Mouse (Mus musculus) midbrain, embryonic 10.5 days (tissue): ENCODE results near the gene Bicdl1. TPM values are rescaled to one million over a fixed set of nuclear protein-coding genes. Genes with fewer than 3 reads are reported as not detected.
"Not testable (repeated sequence)": the region's sequence is repeated elsewhere in the genome, so short reads cannot be mapped to it uniquely, and the experiment has no call there.

Experiments
- DNase-seq: peaks from one replicate; pipeline ENCODE4 v3.0.0-alpha.2; 2017; ENCODE audit warnings: low spot score
- H3K27ac ChIP-seq: fragments of 300-500 bp; sonication (generic); replicated peaks from 2 replicates; pipeline ENCODE4 v1.5.1; 2016; ENCODE audit warnings: mild to moderate bottlenecking
- H3K27me3 ChIP-seq: fragments of 300-500 bp; sonication (generic); 2 replicates; pipeline ENCODE4 v1.6.1; 2016; ENCODE audit warnings: low read depth, mild to moderate bottlenecking; ENCODE audit not compliant: poor library complexity, severe bottlenecking
- H3K36me3 ChIP-seq: fragments of 300-500 bp; sonication (generic); 2 replicates; pipeline ENCODE4 v1.6.1; 2016; ENCODE audit warnings: mild to moderate bottlenecking, moderate library complexity
- H3K4me1 ChIP-seq: fragments of 300-500 bp; sonication (generic); 2 replicates; pipeline ENCODE4 v1.6.1; 2016
- H3K4me3 ChIP-seq: fragments of 300-500 bp; sonication (generic); 2 replicates; pipeline ENCODE4 v1.5.1; 2016; ENCODE audit warnings: mild to moderate bottlenecking, moderate library complexity
- H3K9me3 ChIP-seq: fragments of 300-500 bp; sonication (generic); replicated peaks from 2 replicates; pipeline ENCODE4 v1.6.1; 2016; ENCODE audit warnings: mild to moderate bottlenecking
- WGBS: fragments of 180-500 bp; shearing (Covaris S2); methylation state at CpG from one replicate; pipeline ENCODE4 v1.1.7; 2016; 5-methylcytosine and 5-hydroxymethylcytosine counted together
- polyA plus RNA-seq: library from polyadenylated mRNA; unstranded; fragments of >200 nt; fragmentation: Nextera tagmentation; extraction: Ambion mirVana; gene quantifications from 2 replicates; pipeline ENCODE4 v1.2.1, GENCODE M21; 2016

Gene Bicdl1
- polyA plus RNA-seq, 1 experiment from 2014 or later, result 12.1 TPM

- not testable (repeated sequence) for H3K4me3 ChIP-seq, H3K36me3 ChIP-seq
- WGBS, result 93% methylated on average over 9 of the region's 9 CpGs
Observed at GRCm38 (mm10) chr5:115751916-115752315, 20.5 kb upstream of the Bicdl1 start.

GRCm38 (mm10) chr5:115748316-115748715 is 16.9 kb upstream of the Bicdl1 start:
- H3K9me3 ChIP-seq, result no peaks in the 10 kb centered on the region
- 62% methylated on average over 8 of the region's 8 CpGs for WGBS
- H3K4me1 ChIP-seq, result peaks cover 4% of the 10 kb centered on the region; the same call in 1 of the 2 replicates
- H3K4me3 ChIP-seq, result no peak overlapping the region
- no peaks in the 10 kb centered on the region for H3K36me3 ChIP-seq
- no peak overlapping the region for H3K27ac ChIP-seq
- no peak for DNase-seq
- no peaks in the 10 kb centered on the region for H3K27me3 ChIP-seq

More at GRCm38 (mm10) chr5:115751916-115752315, 20.5 kb upstream of the Bicdl1 start:
- H3K27me3 ChIP-seq, H3K9me3 ChIP-seq, H3K27ac ChIP-seq, H3K4me1 ChIP-seq, DNase-seq: not testable (repeated sequence)

- Histone ChIP-seq H3K27ac (no peak overlapping the region), H3K27me3 (no peaks in the 10 kb centered on the region), H3K9me3 (no peaks in the 10 kb centered on the region), H3K36me3 (no peaks in the 10 kb centered on the region), H3K4me3 (no peak overlapping the region), H3K4me1 (peaks cover 4% of the 10 kb centered on the region; the same call in 1 of the 2 replicates)
- no peak for DNase-seq
- WGBS, result 90% methylated on average over 15 of the region's 15 CpGs
Observed at GRCm38 (mm10) chr5:115745319-115745718, 13.9 kb upstream of the Bicdl1 start.

- no peaks in the 10 kb centered on the region for H3K4me1 ChIP-seq
- H3K27me3 ChIP-seq, result peaks cover 9% of the 10 kb centered on the region
- H3K9me3 ChIP-seq, result no peaks in the 10 kb centered on the region
- DNase-seq, result no peak
- 91% methylated on average over 5 of the region's 5 CpGs for WGBS
- no peak overlapping the region for H3K27ac ChIP-seq
- no peak overlapping the region for H3K4me3 ChIP-seq
- H3K36me3 ChIP-seq, result no peaks in the 10 kb centered on the region
Observed at GRCm38 (mm10) chr5:115738032-115738431, 6.6 kb upstream of the Bicdl1 start.

- no peaks in the 10 kb centered on the region for H3K36me3 ChIP-seq
- H3K4me3 ChIP-seq, result no peak overlapping the region
- H3K27me3 ChIP-seq, result peaks cover 26% of the 10 kb centered on the region
- H3K27ac ChIP-seq, result no peak overlapping the region
- DNase-seq, result no peak
- H3K4me1 ChIP-seq, result peaks cover 19% of the 10 kb centered on the region
- WGBS, result 81% methylated on average over 2 of the region's 2 CpGs
- no peaks in the 10 kb centered on the region for H3K9me3 ChIP-seq
Observed at GRCm38 (mm10) chr5:115734570-115734969, 3.1 kb upstream of the Bicdl1 start.

GRCm38 (mm10) chr5:115732849-115733216 is 1.4 kb upstream of the Bicdl1 start:
- Histone ChIP-seq H3K36me3 (no peaks in the 10 kb centered on the region), H3K9me3 (no peaks in the 10 kb centered on the region), H3K4me1 (peaks cover 19% of the 10 kb centered on the region), H3K27ac (peak overlapping the region; percentile 79), H3K27me3 (peaks cover 32% of the 10 kb centered on the region), H3K4me3 (peak overlapping the region; percentile 73)
- DNase-seq, result no peak
- under 1% methylated on average over 9 of the region's 9 CpGs for WGBS

GRCm38 (mm10) chr5:115732176-115732848 is 891 bp upstream of the Bicdl1 start:
- Histone ChIP-seq H3K36me3 (no peaks in the 10 kb centered on the region), H3K4me1 (peaks cover 19% of the 10 kb centered on the region), H3K9me3 (no peaks in the 10 kb centered on the region), H3K4me3 (peak overlapping the region; percentile 73), H3K27me3 (peaks cover 32% of the 10 kb centered on the region), H3K27ac (peak overlapping the region; percentile 79)
- DNase-seq, result peak; percentile 91
- WGBS, result 3% methylated on average over 89 of the region's 91 CpGs

- Histone ChIP-seq H3K27ac (peak overlapping the region; percentile 79), H3K27me3 (peaks cover 32% of the 10 kb centered on the region), H3K9me3 (no peaks in the 10 kb centered on the region), H3K36me3 (no peaks in the 10 kb centered on the region), H3K4me1 (peaks cover 19% of the 10 kb centered on the region), H3K4me3 (peak overlapping the region; percentile 73)
- DNase-seq, result no peak
- 3% methylated on average over 64 of the region's 72 CpGs for WGBS
Observed at GRCm38 (mm10) chr5:115731732-115732175, 333 bp upstream of the Bicdl1 start.

GRCm38 (mm10) chr5:115730314-115730713 is 1.1 kb downstream of the Bicdl1 start:
- H3K4me1 ChIP-seq, result peaks cover 19% of the 10 kb centered on the region
- no peak for DNase-seq
- peak overlapping the region; percentile 73 for H3K4me3 ChIP-seq
- WGBS, result 66% methylated on average over 5 of the region's 5 CpGs
- H3K9me3 ChIP-seq, result no peaks in the 10 kb centered on the region
- no peaks in the 10 kb centered on the region for H3K36me3 ChIP-seq
- H3K27me3 ChIP-seq, result peaks cover 32% of the 10 kb centered on the region
- no peak overlapping the region for H3K27ac ChIP-seq

GRCm38 (mm10) chr5:115726581-115726980 is 4.8 kb downstream of the Bicdl1 start:
- Histone ChIP-seq H3K27me3 (peaks cover 23% of the 10 kb centered on the region), H3K9me3 (no peaks in the 10 kb centered on the region), H3K36me3 (no peaks in the 10 kb centered on the region), H3K4me3 (no peak overlapping the region), H3K27ac (no peak overlapping the region), H3K4me1 (peaks cover 12% of the 10 kb centered on the region)
- 90% methylated on average over 8 of the region's 8 CpGs for WGBS
- no peak for DNase-seq

GRCm38 (mm10) chr5:115726019-115726418 is 5.4 kb downstream of the Bicdl1 start:
- Histone ChIP-seq H3K9me3 (no peaks in the 10 kb centered on the region), H3K27me3 (peaks cover 20% of the 10 kb centered on the region), H3K36me3 (no peaks in the 10 kb centered on the region), H3K4me1 (peaks cover 9% of the 10 kb centered on the region), H3K27ac (no peak overlapping the region), H3K4me3 (no peak overlapping the region)
- WGBS, result 85% methylated on average over 16 of the region's 16 CpGs
- DNase-seq, result no peak

GRCm38 (mm10) chr5:115724422-115724821 is 7.0 kb downstream of the Bicdl1 start:
- Histone ChIP-seq H3K36me3 (no peaks in the 10 kb centered on the region), H3K9me3 (no peaks in the 10 kb centered on the region), H3K4me3 (no peak overlapping the region), H3K27ac (no peak overlapping the region), H3K27me3 (peaks cover 4% of the 10 kb centered on the region), H3K4me1 (no peaks in the 10 kb centered on the region)
- no peak for DNase-seq
- 92% methylated on average over 10 of the region's 10 CpGs for WGBS

- H3K9me3 ChIP-seq, result no peaks in the 10 kb centered on the region
- WGBS, result 93% methylated on average over 21 of the region's 21 CpGs
Observed at GRCm38 (mm10) chr5:115722188-115722959, 9.0 kb downstream of the Bicdl1 start.

More at GRCm38 (mm10) chr5:115722188-115722959, 9.0 kb downstream of the Bicdl1 start:
- Histone ChIP-seq H3K27me3 (no peaks in the 10 kb centered on the region), H3K36me3 (no peaks in the 10 kb centered on the region), H3K27ac (no peak overlapping the region), H3K4me3 (no peak overlapping the region), H3K4me1 (no peaks in the 10 kb centered on the region)
- no peak for DNase-seq
